Mouse (Mus musculus) limb, embryonic 15.5 days (tissue): ENCODE data around the gene Dlx5. TPM values are rescaled to one million over a fixed set of nuclear protein-coding genes. Genes with fewer than 3 reads are reported as not detected.
A peak's percentile ranks its signal among the peaks of the same experiment; 100 is the strongest.

Experiments
- ATAC-seq: fragments of 200-750 bp; cut with Nextera tagmentation; 2 replicates; pipeline ENCODE4 v1.8.0; 2017; ENCODE audit warnings: low read depth, moderate TSS enrichment; ENCODE audit not compliant: insufficient number of reproducible peaks, low FRiP score, low TSS enrichment
- H3K27ac ChIP-seq: fragments of 300-500 bp; sonication (generic); 2 replicates; pipeline ENCODE4 v1.5.1; 2015; ENCODE audit warnings: moderate library complexity, mild to moderate bottlenecking, inconsistent platforms
- H3K27me3 ChIP-seq: fragments of 300-500 bp; sonication (generic); 2 replicates; pipeline ENCODE4 v1.6.1; 2015; ENCODE audit warnings: inconsistent platforms
- H3K36me3 ChIP-seq: fragments of 300-500 bp; sonication (generic); 2 replicates; pipeline ENCODE4 v1.6.1; 2015; ENCODE audit warnings: inconsistent platforms
- H3K4me1 ChIP-seq: fragments of 300-500 bp; sonication (generic); 2 replicates; pipeline ENCODE4 v1.6.1; 2015; ENCODE audit warnings: inconsistent platforms
- H3K4me2 ChIP-seq: fragments of 300-500 bp; sonication (generic); 2 replicates; pipeline ENCODE4 v1.6.1; 2015; ENCODE audit warnings: mild to moderate bottlenecking, inconsistent platforms
- H3K4me3 ChIP-seq: fragments of 300-500 bp; sonication (generic); 2 replicates; pipeline ENCODE4 v1.5.1; 2015; ENCODE audit warnings: mild to moderate bottlenecking, inconsistent platforms
- H3K9ac ChIP-seq: fragments of 300-500 bp; sonication (generic); 2 replicates; pipeline ENCODE4 v1.6.1; 2015; ENCODE audit warnings: inconsistent platforms
- H3K9me3 ChIP-seq: fragments of 300-500 bp; sonication (generic); 2 replicates; pipeline ENCODE4 v1.6.1; 2016; ENCODE audit warnings: inconsistent platforms
- WGBS: fragments of 180-500 bp; shearing (Covaris S2); methylation state at CpG from one replicate; pipeline ENCODE4 v1.1.7; 2015; 5-methylcytosine and 5-hydroxymethylcytosine counted together
- polyA plus RNA-seq: library from polyadenylated mRNA; unstranded; fragments of >200 nt; fragmentation: Nextera tagmentation; extraction: Ambion mirVana; gene quantifications from 2 replicates; pipeline ENCODE4 v1.2.1, GENCODE M21; 2015

Gene Dlx5
- polyA plus RNA-seq, 1 experiment from 2014 or later = 47.5 TPM

DNA sequence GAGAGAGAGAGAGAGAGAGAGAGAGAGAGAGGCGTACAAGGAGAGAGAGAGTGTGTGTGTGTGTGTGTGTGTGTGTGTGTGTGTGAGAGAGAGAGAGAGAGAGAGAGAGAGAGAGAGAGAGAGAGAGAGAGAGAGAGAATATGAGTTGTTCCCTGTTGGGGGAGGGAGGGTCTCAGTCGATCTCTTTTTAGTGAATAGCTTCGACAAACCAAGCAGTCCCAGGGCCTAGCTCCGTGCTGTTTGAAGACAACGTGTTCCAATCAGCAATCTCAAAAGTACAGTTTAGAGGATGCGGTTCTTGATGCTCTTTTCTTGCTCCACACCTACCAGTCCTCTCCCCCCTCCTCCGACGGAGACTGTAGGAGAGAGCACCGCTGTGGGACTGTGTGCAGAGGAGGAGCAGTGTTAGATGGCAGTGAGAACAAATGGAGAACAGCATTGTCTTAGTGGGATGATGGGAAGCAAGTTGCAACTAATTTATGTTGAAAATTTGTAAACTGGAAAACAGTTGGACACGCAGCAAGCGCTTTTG is 447 bp upstream of the Dlx5 start:
- H3K4me1 ChIP-seq = peaks cover 37% of the 10 kb centered on the region
- no peaks in the 10 kb centered on the region for H3K9me3 ChIP-seq
- 15% methylated on average over 11 of the region's 11 CpGs for WGBS
- H3K27ac ChIP-seq = peak overlapping the region; percentile 47
- peak overlapping the region; percentile 91 for H3K4me2 ChIP-seq
- no peak overlapping the region for H3K9ac ChIP-seq
- H3K36me3 ChIP-seq = no peaks in the 10 kb centered on the region
- peaks cover 59% of the 10 kb centered on the region for H3K27me3 ChIP-seq
- no peak for ATAC-seq
- H3K4me3 ChIP-seq = peak overlapping the region; percentile 62

DNA sequence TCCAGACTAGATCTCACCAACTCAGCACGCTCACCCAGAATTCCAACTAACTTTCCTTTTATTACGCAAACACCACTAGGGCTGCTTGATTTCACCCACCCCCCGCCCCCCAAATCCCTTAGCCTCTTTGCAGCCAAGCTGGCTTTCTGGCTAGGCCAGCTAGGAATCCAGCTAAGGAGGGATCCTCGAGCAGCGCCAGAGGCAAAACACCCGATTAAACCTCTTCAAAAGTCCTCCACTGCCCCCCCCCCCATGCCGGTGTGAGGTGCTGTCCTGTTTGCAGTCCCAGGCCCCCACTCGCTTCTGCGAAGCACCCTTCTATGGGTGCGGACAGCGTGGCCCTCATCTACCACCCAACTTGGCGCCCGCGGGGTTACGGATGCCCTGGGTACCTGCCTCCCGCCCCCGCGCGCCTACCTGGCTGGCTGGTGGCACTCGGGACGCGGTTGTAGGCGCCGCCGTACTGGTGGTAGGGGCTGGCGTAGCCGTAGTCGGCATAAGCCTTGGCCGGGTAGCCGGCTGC is 709 bp downstream of the Dlx5 start:
- Histone ChIP-seq H3K36me3 (no peaks in the 10 kb centered on the region), H3K4me3 (peak overlapping the region; percentile 62), H3K4me1 (peaks cover 37% of the 10 kb centered on the region), H3K27me3 (peaks cover 71% of the 10 kb centered on the region), H3K9me3 (no peaks in the 10 kb centered on the region), H3K27ac (peak overlapping the region; percentile 84), H3K9ac (peak overlapping the region; percentile 74), H3K4me2 (peak overlapping the region; percentile 91)
- peak; percentile 35; the same call in 1 of the 2 replicates for ATAC-seq
- under 1% methylated on average over 30 of the region's 30 CpGs for WGBS

DNA sequence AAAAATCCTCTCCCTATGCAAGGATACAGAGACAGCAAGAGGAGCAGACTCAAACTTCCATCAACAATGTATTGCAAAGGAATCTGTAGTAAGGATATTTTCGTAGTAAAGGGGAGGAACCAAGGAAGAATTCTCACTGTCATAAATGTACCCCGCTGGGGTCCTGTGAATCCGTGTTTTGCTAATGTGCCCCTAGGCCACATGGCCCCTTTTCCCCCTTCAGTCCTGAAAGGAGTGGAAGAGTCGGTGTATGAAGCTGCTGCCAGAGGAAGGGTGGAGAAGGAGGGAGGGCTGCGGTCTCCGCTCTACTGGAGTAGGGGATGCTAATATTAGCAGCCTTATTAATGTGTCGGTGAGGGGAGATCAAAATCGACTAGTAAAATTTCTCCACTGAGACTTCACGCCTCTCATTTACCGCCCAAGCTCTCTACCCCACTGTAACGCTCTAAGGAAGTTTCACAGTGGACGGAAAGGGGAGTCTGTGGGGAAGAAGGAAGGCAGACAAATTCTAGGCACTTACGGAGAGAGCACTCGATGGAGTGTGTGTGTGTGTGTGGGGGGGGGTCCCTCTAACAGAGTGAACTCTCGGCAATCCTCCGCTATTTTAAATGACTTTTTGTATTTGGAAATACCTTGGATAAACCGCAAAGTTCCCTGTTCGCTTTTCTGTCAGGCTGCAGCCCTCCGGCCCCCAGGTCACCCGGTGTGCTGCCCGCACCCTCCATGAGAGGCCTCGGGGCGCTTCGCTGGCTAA is 1.3 kb downstream of the Dlx5 start:
- H3K9me3 ChIP-seq = no peaks in the 10 kb centered on the region
- ATAC-seq = no peak
- peak overlapping the region; percentile 62 for H3K4me3 ChIP-seq
- H3K27ac ChIP-seq = peak overlapping the region; percentile 84; the same call in 1 of the 2 replicates
- 1% methylated on average over 24 of the region's 24 CpGs for WGBS
- H3K4me1 ChIP-seq = peaks cover 40% of the 10 kb centered on the region
- peaks cover 77% of the 10 kb centered on the region for H3K27me3 ChIP-seq
- H3K4me2 ChIP-seq = peak overlapping the region; percentile 91
- peak overlapping the region; percentile 74 for H3K9ac ChIP-seq
- no peaks in the 10 kb centered on the region for H3K36me3 ChIP-seq

- peaks cover 45% of the 10 kb centered on the region for H3K4me1 ChIP-seq
- no peaks in the 10 kb centered on the region for H3K9me3 ChIP-seq
- no peak overlapping the region for H3K27ac ChIP-seq
- H3K4me2 ChIP-seq = peak overlapping the region; percentile 91
- WGBS = 7% methylated on average over 44 of the region's 44 CpGs
- H3K27me3 ChIP-seq = peaks cover 86% of the 10 kb centered on the region
- H3K36me3 ChIP-seq = no peaks in the 10 kb centered on the region
- peak overlapping the region; percentile 62 for H3K4me3 ChIP-seq
- peak overlapping the region; percentile 74; the same call in 1 of the 2 replicates for H3K9ac ChIP-seq
- no peak for ATAC-seq
These were observed 2.2 kb downstream of the Dlx5 start for GRCm38 (mm10) chr6:6879371-6880325.

- Histone ChIP-seq H3K9me3 (no peaks in the 10 kb centered on the region), H3K4me1 (peaks cover 53% of the 10 kb centered on the region), H3K27me3 (peaks cover 91% of the 10 kb centered on the region), H3K4me2 (peak overlapping the region; percentile 91), H3K4me3 (peak overlapping the region; percentile 62), H3K36me3 (no peaks in the 10 kb centered on the region), H3K27ac (no peak overlapping the region), H3K9ac (no peak overlapping the region)
- no peak for ATAC-seq
- 9% methylated on average over 14 of the region's 14 CpGs for WGBS
These were observed 3.0 kb downstream of the Dlx5 start for GRCm38 (mm10) chr6:6878841-6879291.

DNA sequence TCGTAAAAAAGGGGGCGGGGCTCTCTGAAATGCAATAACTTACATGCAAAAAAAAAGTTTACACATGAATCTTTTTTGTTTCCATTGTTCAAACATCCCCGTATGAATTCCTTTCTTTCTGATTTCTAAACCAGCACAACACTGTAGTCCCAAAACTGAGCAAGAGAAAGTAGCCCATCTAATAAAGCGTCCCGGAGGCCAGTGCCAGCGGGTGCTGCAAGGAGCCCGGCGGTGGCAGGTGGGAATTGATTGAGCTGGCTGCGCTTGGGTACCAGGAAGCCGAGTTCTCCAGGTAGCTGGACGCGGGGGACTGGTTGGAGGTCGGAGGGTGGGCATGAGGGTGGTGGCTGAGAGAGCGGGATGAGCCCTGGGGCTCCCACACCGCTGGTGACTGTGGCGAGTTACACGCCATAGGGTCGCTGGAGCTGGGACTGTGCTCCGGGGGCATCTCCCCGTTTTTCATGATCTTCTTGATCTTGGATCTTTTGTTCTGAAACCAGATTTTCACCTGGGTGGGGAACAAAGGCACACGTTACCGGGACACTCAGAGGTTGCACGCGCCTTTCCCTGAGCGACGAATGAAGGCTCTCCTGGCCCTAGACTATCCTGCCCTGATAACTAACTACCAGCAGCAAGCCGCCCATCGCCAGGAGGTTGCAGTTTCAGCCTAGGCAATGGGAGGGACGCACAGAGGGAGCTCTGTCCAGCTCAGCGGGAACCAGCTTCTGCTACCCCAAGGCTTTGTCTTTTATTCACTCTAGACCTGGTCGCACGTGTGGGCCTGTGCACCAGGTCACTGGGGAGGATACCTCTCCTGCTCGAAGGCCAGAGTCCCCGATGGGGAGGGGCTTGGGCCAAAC is 3.7 kb downstream of the Dlx5 start:
- Histone ChIP-seq H3K27me3 (peaks cover 91% of the 10 kb centered on the region), H3K9ac (no peak overlapping the region), H3K36me3 (no peaks in the 10 kb centered on the region), H3K4me2 (peak overlapping the region; percentile 91), H3K27ac (no peak overlapping the region), H3K4me3 (peak overlapping the region; percentile 62), H3K9me3 (no peaks in the 10 kb centered on the region), H3K4me1 (peaks cover 56% of the 10 kb centered on the region)
- WGBS = 27% methylated on average over 34 of the region's 34 CpGs
- no peak for ATAC-seq

DNA sequence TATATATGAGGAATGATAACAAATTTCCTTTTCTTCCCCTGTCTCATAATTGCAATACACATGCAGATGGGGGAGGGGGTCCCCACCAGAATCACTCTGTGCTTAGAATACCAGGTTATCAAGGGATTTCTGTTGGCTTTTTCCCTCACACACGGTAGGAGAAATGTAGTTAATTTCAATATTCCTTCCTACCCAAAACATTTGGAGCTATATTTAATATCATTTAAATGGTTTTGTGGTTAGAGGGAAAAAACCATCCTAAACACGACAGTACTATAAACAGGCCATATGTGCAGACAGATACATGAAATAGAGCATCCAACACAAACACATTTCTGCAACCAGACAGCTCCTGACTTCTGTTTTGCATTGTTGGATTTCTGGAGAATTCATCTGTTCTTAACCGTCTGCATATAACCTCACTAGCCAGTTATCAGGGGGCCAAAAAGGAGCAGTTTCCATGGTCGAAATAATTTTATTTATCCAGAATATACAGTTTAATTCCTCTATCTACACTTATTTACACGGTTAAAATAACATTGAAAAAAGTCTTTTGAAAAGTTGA is 4.5 kb downstream of the Dlx5 start:
- ATAC-seq = no peak
- Histone ChIP-seq H3K4me2 (no peak overlapping the region), H3K9ac (no peak overlapping the region), H3K4me1 (peaks cover 56% of the 10 kb centered on the region), H3K9me3 (no peaks in the 10 kb centered on the region), H3K36me3 (no peaks in the 10 kb centered on the region), H3K4me3 (no peak overlapping the region), H3K27me3 (peaks cover 91% of the 10 kb centered on the region), H3K27ac (no peak overlapping the region)
- 38% methylated on average over 5 of the region's 5 CpGs for WGBS

GRCm38 (mm10) chr6:6876731-6877130 is 5.2 kb downstream of the Dlx5 start:
- Histone ChIP-seq H3K27me3 (peaks cover 96% of the 10 kb centered on the region), H3K27ac (no peak overlapping the region), H3K9ac (no peak overlapping the region), H3K36me3 (no peaks in the 10 kb centered on the region), H3K4me1 (peaks cover 54% of the 10 kb centered on the region), H3K9me3 (no peaks in the 10 kb centered on the region), H3K4me3 (no peak overlapping the region), H3K4me2 (no peak overlapping the region)
- WGBS = 55% methylated on average over 7 of the region's 7 CpGs
- no peak for ATAC-seq

- Histone ChIP-seq H3K27me3 (peaks cover 95% of the 10 kb centered on the region), H3K9me3 (no peaks in the 10 kb centered on the region), H3K27ac (no peak overlapping the region), H3K36me3 (no peaks in the 10 kb centered on the region), H3K4me1 (peaks cover 49% of the 10 kb centered on the region), H3K4me2 (no peak overlapping the region), H3K4me3 (no peak overlapping the region), H3K9ac (no peak overlapping the region)
- 35% methylated on average over 2 of the region's 2 CpGs for WGBS
- ATAC-seq = no peak
These were observed 5.7 kb downstream of the Dlx5 start for GRCm38 (mm10) chr6:6876231-6876630.

- no peak overlapping the region for H3K9ac ChIP-seq
- no peak for ATAC-seq
- 29% methylated on average over 9 of the region's 9 CpGs for WGBS
These were observed 6.2 kb downstream of the Dlx5 start for GRCm38 (mm10) chr6:6875676-6876075.

More at GRCm38 (mm10) chr6:6875676-6876075, 6.2 kb downstream of the Dlx5 start:
- no peaks in the 10 kb centered on the region for H3K36me3 ChIP-seq
- H3K27me3 ChIP-seq = peaks cover 96% of the 10 kb centered on the region
- H3K9me3 ChIP-seq = no peaks in the 10 kb centered on the region
- no peak overlapping the region for H3K27ac ChIP-seq
- H3K4me2 ChIP-seq = no peak overlapping the region
- H3K4me3 ChIP-seq = no peak overlapping the region
- peaks cover 43% of the 10 kb centered on the region for H3K4me1 ChIP-seq
